ENCODE assay signal across 11 mouse cellular contexts in genomic region chr13:116708846-116709245, GRCm38 (mm10).
A peak's percentile ranks its signal among the peaks of the same experiment; 100 is the strongest.
DNase-seq lines count a peak whose midpoint lies in the region; ATAC-seq and TF ChIP-seq lines count a peak whose summit lies in the region.
"Had no signal": no experiment of that assay in that cellular context is flagged by ENCODE, and none has a peak within 500 bp of the region (broad histone marks: within the 10 kb centered on the region; RNA-seq: fewer than 3 reads in every experiment).

No protein-coding gene starts in this region.

- H3K27me3 ChIP-seq in hindbrain, embryonic 10.5 days (ENCODE audit: insufficient read depth, poor library complexity, severe bottlenecking) = peaks cover 94% of the 10 kb centered on the region
- H3K27me3 ChIP-seq in hindbrain, postnatal 0 days (ENCODE audit: insufficient read depth, low read length) = peaks cover 78% of the 10 kb centered on the region
- H3K27me3 ChIP-seq in E14TG2a.4 (ENCODE audit: insufficient read depth, low read length) = peaks cover 59% of the 10 kb centered on the region
- H3K27me3 ChIP-seq in embryonic facial prominence, embryonic 13.5 days = peaks cover 89% of the 10 kb centered on the region
- peaks cover 89% of the 10 kb centered on the region for H3K27me3 ChIP-seq in midbrain, embryonic 13.5 days

- H3K4me2 ChIP-seq in hindbrain, postnatal 0 days (ENCODE audit: low read depth, low read length) = no peak overlapping the region
- H3K4me2 ChIP-seq in embryonic facial prominence, embryonic 13.5 days = peak overlapping the region; percentile 32
- peak overlapping the region; percentile 34 for H3K4me2 ChIP-seq in midbrain, embryonic 13.5 days (replicated peaks)

- ATAC-seq in hindbrain, postnatal 0 days = no peak
- no peak for ATAC-seq in embryonic facial prominence, embryonic 13.5 days (ENCODE audit: insufficient number of reproducible peaks, insufficient read depth, low FRiP score, low TSS enrichment, low read depth)
- ATAC-seq in midbrain, embryonic 13.5 days = no peak
- ATAC-seq in activated CD4-positive, CD25-positive, alpha-beta regulatory T cell, adult 4 months = no peak

- peak overlapping the region; percentile 40 for H3K4me3 ChIP-seq in hindbrain, embryonic 10.5 days
- H3K4me3 ChIP-seq in hindbrain, postnatal 0 days (ENCODE audit: low read length) = no peak overlapping the region
- 0 out of 2 replicates have a peak overlapping the region, but pooled peaks have one; percentile 7 for H3K4me3 ChIP-seq in E14TG2a.4 (replicated peaks; ENCODE audit: low read length)
- H3K4me3 ChIP-seq in embryonic facial prominence, embryonic 13.5 days = peak overlapping the region; percentile 28
- peak overlapping the region; percentile 1; the same call in 1 of the 2 replicates for H3K4me3 ChIP-seq in midbrain, embryonic 13.5 days (replicated peaks)
- no peak overlapping the region; the same call in 1 of the 2 replicates for H3K4me3 ChIP-seq in gastrocnemius, adult 2 months

- peak overlapping the region; percentile 60 for H3K27ac ChIP-seq in hindbrain, embryonic 10.5 days
- H3K27ac ChIP-seq in hindbrain, postnatal 0 days = no peak overlapping the region
- no peak overlapping the region for H3K27ac ChIP-seq in embryonic facial prominence, embryonic 13.5 days
- H3K27ac ChIP-seq in midbrain, embryonic 13.5 days = no peak overlapping the region
- H3K27ac ChIP-seq in gastrocnemius, adult 2 months = no peak overlapping the region

- H3K36me3 ChIP-seq in hindbrain, embryonic 10.5 days = no peaks in the 10 kb centered on the region
- no peaks in the 10 kb centered on the region for H3K36me3 ChIP-seq in hindbrain, postnatal 0 days (ENCODE audit: insufficient read depth, low read length)
- no peaks in the 10 kb centered on the region for H3K36me3 ChIP-seq in E14TG2a.4 (ENCODE audit: insufficient read depth, low read length)
- no peaks in the 10 kb centered on the region for H3K36me3 ChIP-seq in embryonic facial prominence, embryonic 13.5 days
- no peaks in the 10 kb centered on the region for H3K36me3 ChIP-seq in midbrain, embryonic 13.5 days

- peak; percentile 52 for DNase-seq in hindbrain, embryonic 10.5 days (ENCODE audit: low spot score)
- DNase-seq in hindbrain, postnatal 0 days (ENCODE audit: low spot score) = no peak
- no peak for DNase-seq in gastrocnemius, adult 2 months
- no peak for DNase-seq in cerebellum, postnatal 4 days (ENCODE audit: low spot score in 2 of 2)
- DNase-seq: cerebellum, adult 9-11 months; gastrocnemius, postnatal 25 days; lung, postnatal 36 days had no signal

- no peaks in the 10 kb centered on the region for H3K9me3 ChIP-seq in hindbrain, embryonic 10.5 days
- no peaks in the 10 kb centered on the region for H3K9me3 ChIP-seq in hindbrain, postnatal 0 days (ENCODE audit: low read length)
- no peaks in the 10 kb centered on the region for H3K9me3 ChIP-seq in E14TG2a.4 (ENCODE audit: low read length)
- H3K9me3 ChIP-seq in embryonic facial prominence, embryonic 13.5 days = no peaks in the 10 kb centered on the region
- no peaks in the 10 kb centered on the region for H3K9me3 ChIP-seq in midbrain, embryonic 13.5 days

- no peak overlapping the region for H3K9ac ChIP-seq in hindbrain, postnatal 0 days (replicated peaks; ENCODE audit: low read length)
- H3K9ac ChIP-seq in embryonic facial prominence, embryonic 13.5 days = no peak overlapping the region
- H3K9ac ChIP-seq in midbrain, embryonic 13.5 days (replicated peaks) = no peak overlapping the region

- WGBS in hindbrain, embryonic 10.5 days = under 1% methylated on average over 16 of the region's 16 CpGs
- WGBS in hindbrain, postnatal 0 days = 2% methylated on average over 16 of the region's 16 CpGs
- 2% methylated on average over 16 of the region's 16 CpGs for WGBS in embryonic facial prominence, embryonic 13.5 days
- 1% methylated on average over 15 of the region's 16 CpGs for WGBS in midbrain, embryonic 13.5 days

- intact Hi-C loops in gastrocnemius, adult 2 months (cut with DNase I) = no loop called here

- no peak for TF ChIP-seq CTCF in hindbrain, postnatal 0 days (IDR thresholded peaks at IDR 0.05; ENCODE audit: low read depth)
- TF ChIP-seq CTCF in E14TG2a.4 (conservative IDR thresholded peaks at IDR 0.05; ENCODE audit: low read length) = no peak
- no peak for TF ChIP-seq CTCF in gastrocnemius, adult 2 months (IDR thresholded peaks at IDR 0.05)

- peaks cover 60% of the 10 kb centered on the region for H3K4me1 ChIP-seq in hindbrain, embryonic 10.5 days (replicated peaks)
- no peaks in the 10 kb centered on the region for H3K4me1 ChIP-seq in hindbrain, postnatal 0 days (ENCODE audit: insufficient read depth, low read length)
- peaks cover 28% of the 10 kb centered on the region for H3K4me1 ChIP-seq in E14TG2a.4 (replicated peaks; ENCODE audit: low read depth, low read length)
- peaks cover 23% of the 10 kb centered on the region for H3K4me1 ChIP-seq in embryonic facial prominence, embryonic 13.5 days
- H3K4me1 ChIP-seq in midbrain, embryonic 13.5 days (replicated peaks) = peaks cover 42% of the 10 kb centered on the region

Comparison
In these comparisons a context has a peak if more than half of its experiments do, and no peak if none do; other contexts are left out.
1. H3K4me3 ChIP-seq: peak in hindbrain, embryonic 10.5 days (single experiment), E14TG2a.4 (single experiment), embryonic facial prominence, embryonic 13.5 days (single experiment) and midbrain, embryonic 13.5 days (single experiment); none in hindbrain, postnatal 0 days (single experiment) and gastrocnemius, adult 2 months (single experiment).